Mouse (Mus musculus) heart, postnatal 14 days (tissue): ENCODE data around the gene Lamc3. TPM values are rescaled to one million over a fixed set of nuclear protein-coding genes. Genes with fewer than 3 reads are reported as not detected.
"Not testable (repeated sequence)": the region's sequence is repeated elsewhere in the genome, so short reads cannot be mapped to it uniquely, and the experiment has no call there.

ENCODE experiments used
- DNase-seq, 2 experiments: peaks; one replicate each; pipeline ENCODE4 v3.0.0; 2021 to 2022
- intact Hi-C: fragments of 180-260 bp; cut with DNase I; formaldehyde crosslinking; loops from one replicate; pipeline ENCODE4 v1.15.1; 2025
- total RNA-seq, 2 experiments: library from RNA; stranded (reverse); gene quantifications; 2 replicates each; pipeline ENCODE4 v1.2.3; 2021

Lamc3 gene
- total RNA-seq, 2 experiments from 2014 or later: 0.85 to 1.3 TPM

DNA sequence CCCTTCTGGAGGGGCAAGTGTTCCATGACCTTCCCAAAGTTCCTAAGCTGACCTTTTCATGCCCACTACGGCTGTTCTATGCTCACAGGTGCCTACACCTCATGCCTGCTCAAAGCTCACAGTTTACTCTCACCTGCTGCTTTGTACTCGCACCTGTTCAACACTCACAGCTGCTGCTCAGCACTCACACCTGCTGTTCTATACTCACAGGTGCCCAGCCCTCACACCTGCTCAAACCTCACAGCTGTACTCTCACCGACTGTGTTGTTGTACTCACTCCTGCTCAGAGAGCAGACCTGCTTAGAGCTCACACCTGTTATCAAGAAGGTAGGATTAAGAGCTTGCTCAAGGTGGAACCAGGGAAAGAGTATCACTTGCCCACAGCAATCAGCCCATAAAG is 16.4 kb upstream of the Lamc3 start:
- intact Hi-C loops: no loop called here
- DNase-seq: no peak

DNA sequence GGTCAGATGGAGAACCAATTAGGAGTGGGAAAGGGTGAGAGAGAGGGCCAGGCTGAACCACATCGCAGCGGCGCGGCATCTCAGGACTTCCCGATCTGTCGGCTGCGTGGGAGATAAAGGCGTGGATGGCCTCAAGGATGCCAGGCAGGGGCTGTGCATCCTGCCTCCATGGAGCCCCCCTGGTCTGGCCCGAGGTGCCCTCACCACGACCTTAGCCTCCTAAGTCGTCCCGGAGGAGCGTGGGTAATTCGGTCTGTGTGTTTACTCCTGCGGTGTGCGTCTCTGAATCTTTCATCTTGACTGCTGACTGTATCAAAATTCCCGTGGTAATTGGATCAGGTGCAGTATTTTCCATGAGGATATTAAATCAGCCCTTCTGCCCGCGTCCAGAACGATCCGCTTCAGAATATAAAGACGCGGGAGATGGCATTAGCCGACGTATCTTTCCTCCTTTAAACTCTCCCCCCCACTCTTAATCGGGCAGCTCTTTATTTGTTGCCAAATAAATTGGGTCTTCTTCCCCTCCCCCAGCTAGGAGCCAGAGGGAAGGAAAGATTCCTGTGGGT is 12.7 kb upstream of the Lamc3 start:
- no peak for DNase-seq

DNA sequence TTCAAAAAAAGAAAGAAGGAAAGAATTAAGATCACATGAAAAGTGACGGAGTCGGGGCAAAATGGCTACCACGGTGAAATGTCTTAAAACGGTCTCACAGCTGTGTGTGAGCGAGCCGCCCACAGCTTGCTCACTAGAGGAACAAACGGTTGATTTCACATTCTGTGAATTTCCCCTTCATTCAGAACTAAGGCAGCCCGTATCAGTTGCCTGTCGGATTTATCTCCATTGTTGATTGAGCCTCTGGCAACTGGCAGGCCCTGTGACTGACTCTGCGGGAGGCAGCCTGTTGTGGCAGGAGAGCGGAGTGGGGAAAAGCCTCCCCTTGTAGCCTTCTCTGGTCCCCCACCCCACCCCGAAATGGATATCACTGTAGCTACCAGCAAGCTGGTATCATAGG is 10.6 kb upstream of the Lamc3 start:
- DNase-seq: no peak
- intact Hi-C loops: no loop called here

More for the DNA sequence above, 12.7 kb upstream of the Lamc3 start:
- intact Hi-C loops: no loop called here

DNA sequence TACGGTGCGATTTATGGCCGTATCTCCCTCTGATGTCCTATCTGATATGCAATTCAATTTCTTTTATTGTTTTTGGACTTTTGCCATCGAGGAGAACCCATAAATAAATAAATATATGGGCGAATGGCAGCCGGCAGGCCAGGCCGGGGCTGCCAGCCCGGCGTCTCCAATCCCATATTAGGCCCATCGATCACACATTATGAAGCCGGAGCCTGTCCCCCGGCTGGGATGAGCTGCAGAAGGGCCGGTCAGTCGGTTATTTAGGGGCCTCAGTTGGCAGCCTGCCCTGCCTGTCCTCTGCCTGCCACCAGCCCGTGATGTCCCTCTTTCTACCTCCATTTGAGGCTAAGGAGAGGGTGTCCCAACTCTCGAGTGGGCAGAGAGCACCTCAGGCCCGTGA is 8.5 kb upstream of the Lamc3 start:
- no peak for DNase-seq
- intact Hi-C loops: no loop called here

DNA sequence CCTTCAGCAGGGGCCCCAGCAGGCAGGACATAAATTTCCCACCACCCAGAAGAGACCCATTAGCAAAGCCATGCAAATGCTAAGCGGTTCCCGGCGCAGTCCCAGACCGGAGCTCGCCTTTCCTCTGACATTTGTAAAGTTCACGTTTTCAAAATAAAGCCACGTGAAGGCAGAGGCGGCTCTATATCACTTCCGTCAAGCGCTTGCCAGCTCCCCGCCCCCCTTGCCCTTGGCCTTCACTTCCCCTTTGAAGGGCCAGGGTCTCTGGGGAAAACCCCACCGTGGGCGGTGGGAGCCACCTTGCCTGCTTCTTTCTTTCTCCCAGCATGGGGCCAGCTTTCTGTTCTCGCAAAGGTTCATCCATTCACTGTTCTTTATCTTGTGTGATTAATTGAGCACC is 6.2 kb upstream of the Lamc3 start:
- intact Hi-C loops: no loop called here
- DNase-seq: no peak

DNA sequence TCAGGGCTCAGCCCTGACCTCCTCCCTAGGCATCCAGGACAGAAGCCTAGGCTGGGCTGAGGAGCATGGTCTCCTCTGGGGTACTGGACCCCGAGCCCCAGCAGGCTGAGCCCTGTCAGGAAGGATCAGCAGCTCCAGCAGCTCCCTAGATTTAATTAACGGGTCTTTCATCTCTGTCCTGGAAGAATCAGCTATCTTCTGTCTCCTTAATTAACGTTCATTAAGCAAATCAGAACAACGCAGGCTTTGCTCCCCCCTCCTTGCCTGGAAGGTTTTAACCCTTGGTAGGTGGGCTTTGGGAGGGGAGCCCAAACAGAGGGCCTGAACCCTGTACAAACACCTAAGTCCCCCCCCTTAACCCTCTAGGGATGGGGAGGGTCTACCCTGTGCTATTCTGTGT is 4.0 kb upstream of the Lamc3 start:
- DNase-seq: no peak
- intact Hi-C loops: no loop called here

DNA sequence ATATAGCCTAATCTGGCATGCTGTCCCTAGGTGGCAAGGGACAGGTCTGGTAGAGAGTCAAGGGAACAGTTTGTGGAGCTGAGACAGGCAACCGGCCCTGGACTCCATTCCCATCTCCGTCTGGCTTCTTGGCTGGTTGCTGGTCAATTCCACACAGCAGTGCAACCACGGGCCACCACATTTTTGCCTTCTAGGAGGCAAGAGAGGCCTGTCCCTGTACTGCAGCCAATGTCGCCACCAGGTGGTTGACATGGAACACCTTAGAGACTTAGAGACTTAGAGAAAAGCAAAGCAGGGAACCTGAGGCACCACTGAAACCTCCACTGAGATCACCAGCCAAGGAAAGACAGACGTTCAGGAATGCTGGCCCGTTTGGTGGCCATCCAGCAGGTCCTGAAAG is 2.3 kb upstream of the Lamc3 start:
- peak; percentile 25 to 40 for DNase-seq
- intact Hi-C loops: no loop called here

DNA sequence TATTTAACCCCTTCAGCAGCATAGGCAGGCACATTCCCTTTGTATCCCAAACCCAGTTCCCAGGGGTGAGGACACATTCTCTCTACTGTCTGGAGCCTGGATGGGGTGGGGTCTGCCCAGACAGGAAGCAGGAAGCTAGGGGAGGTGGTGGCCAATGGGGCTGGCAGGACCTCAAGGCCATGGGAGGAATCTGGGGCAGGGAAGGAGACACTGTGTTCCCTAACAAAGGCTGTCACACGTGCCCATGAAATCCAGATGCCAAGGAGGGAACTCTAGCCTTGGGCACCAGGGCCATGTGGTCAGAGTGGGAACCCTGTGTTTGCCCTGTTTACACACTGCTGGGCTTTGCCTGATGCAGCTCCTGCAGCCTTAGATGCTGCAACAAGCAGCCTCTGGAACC is 1.8 kb downstream of the Lamc3 start:
- intact Hi-C loops: no loop called here
- no peak for DNase-seq

DNA sequence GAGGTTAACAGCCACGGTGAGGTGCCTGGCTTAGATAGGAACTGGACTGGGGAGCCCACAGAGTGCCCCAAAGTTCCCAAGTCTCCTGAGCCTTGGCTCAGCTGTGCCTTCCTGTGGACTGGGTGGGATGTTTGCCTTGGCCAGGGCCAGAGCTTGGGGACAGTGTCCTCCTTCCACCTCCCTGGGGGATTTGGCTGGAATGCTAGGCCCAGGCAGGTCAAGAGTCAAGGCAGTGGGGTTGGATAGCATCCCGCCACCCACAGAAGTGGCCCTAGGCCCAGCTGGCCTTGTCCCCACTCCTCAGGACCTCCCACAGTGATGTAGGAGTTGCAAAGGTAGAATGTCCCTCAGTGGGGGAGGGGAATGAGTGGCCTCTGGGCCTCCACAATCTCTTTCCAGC is 4.1 kb downstream of the Lamc3 start:
- intact Hi-C loops: no loop called here
- DNase-seq: peak in 1 of 2 experiments; percentile 19

DNA sequence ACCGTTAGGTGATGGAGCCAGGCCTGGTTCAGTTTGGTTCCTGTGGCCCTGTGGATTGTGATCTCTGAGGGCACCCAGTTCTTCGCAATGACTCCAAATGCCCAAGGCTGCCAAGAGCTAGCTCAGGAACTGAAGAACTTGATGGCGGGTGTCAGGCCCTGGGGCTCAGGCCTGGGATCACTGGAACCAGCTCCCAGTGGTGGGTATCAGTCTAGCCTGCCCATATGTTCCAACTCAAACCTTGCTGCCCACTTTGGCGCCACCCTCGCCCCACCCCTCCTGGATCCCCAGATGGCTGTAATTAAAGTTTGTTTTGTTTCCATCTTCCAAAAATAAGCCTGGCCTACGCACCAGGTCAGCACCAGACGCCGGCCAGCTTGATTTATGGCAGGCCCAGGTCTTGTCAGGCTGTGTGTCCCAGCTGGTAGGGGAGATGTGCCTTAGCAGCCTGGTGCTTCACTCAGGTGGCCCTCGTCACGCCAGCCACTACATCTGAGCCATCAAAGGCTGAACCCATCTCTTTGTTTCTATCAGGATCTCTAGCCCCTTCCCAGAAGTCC is 6.1 kb downstream of the Lamc3 start:
- intact Hi-C loops: no loop called here

DNA sequence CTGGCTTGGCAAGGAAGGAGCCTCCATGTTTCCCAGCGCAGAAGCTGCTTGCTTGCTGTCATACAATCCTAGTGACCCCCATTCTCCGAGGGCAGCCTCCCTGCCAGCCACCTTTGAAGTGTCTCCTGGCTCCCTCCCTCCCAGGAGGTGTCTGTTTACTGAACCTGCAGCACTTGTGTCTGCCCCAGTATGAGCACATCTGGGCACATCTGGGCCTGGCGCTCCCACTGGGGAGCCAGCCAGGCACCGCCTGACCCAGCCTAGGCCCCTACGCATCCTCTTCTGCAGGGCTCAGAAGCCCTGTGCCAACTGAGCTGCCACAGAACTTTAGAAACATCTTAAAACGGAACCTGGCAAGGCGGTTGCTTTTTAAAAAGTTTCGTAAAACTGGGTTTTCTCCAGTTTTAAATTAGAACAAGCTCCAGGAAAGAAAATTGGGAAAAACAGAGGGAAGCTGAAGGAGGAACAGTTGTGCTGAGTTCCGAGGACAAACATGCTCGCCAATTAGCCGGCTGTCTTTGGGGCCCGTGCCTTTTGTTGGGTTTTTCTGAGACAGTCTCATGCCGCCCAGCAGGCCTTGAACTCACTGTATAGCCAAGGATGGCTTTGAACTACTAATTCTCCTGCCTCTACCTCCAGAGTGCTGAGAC is 7.3 kb downstream of the Lamc3 start:
- intact Hi-C loops: no loop called here
- no peak for DNase-seq

More for the DNA sequence above, 6.1 kb downstream of the Lamc3 start:
- no peak for DNase-seq

DNA sequence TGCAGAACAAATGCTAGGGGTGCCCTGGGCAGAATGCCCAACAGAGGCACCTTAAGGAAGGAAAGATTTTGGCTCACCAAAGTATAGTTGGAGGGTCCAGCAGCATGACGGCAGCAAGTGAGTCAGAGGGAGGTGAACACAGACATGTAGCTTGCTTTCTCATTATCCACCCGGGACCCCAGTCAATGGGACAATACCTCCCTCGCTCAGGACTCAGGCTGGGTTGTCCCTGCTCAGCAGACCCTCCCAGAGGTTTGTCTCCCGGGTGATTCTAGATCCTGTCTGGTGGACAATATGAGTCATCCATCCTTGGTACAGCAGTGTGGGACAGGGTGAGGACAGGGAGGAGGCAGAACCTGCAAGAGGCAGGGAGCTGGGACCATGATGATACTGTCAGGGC is 13.8 kb downstream of the Lamc3 start:
- DNase-seq: no peak
- intact Hi-C loops: no loop called here

DNA sequence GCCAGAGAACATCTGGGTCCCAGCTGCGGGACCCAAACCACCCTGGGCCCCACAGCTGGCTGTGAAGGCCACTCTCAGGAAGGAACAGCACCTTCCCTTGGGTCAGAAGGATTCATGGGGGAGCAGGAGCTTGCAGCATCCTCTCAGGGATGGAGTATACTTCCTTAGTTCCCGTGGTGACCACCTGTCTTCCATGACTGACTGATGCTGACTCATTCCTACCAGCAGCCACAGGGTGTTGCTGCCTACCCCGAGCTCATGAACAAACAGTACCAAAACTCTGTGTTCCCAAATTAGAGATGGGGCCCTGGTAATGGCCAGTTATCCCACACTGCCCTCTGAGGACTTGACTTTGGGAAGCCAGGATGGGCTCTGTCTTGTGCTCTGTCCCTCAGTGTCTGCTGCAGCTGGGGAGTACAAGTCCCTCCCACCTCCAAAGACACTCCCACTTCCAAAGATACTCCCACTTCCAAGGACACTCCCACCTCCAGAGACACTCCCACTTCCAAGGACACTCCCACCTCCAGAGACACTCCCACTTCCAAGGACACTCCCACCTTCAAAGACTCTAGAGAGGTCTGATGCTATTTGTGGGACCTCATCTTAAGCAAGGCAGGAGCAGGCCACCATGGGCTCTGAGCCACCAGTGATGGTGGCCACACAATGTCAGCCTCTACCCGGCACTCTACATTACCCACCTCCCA is 14.7 kb downstream of the Lamc3 start:
- intact Hi-C loops: no loop called here
- no peak for DNase-seq

DNA sequence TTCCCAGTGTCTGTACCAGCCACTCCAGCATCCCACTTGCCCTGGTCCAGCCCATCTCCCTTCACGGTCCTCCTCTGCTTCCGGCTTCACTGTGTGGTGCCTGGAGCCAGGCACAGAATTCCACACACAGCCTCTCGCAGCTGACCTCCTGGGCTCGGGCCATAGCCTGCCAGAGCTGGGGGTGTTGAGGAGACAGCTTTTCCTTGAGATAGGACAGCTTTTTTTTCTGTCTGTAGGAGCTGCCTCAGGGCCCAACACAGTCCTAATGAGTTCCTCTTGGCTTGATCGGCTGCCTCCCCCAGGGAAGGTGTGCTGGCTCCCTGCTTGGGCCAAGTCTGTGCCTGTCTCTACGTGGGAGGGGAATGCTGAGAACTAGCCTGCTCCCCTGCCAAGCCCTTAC is 17.0 kb downstream of the Lamc3 start:
- intact Hi-C loops: no loop called here
- peak; percentile 19 to 61 for DNase-seq

DNA sequence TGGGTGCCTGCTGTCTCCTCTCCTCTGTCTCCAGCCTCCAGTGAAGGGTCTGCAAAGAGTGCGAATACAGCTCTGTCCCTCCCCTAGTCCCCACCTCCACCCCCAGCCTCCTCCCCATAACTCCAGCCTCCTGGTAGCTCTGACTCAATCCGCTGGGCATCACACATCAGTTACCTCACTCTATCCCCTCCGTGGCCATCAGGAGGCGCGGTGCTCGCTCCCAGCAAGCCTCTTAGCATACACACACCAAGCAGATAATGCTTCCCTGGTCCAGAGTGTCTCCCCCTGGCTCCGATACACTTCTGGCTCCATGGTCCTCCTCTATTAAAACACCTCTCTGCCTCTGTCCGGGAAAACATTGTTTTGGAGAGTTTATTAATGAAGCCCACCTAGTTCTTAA is 17.5 kb downstream of the Lamc3 start:
- peak in 1 of 2 experiments; percentile 28 for DNase-seq
- intact Hi-C loops: no loop called here

DNA sequence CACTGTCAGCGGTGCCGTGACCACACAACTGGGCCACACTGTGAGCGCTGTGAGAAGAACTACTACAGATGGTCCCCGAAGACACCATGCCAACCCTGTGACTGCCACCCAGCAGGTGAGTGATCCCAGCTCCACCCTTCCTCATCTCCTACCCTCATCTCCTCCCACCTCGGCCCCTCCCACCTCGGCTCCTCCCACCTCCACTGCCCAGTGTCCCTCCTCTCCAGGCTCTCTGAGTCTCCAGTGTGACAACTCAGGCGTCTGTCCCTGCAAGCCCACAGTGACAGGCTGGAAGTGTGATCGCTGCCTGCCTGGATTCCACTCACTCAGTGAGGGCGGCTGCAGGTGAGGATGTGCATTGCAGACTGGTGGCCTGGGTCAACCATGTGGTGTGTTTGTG is 18.6 kb downstream of the Lamc3 start:
- intact Hi-C loops: no loop called here

DNA sequence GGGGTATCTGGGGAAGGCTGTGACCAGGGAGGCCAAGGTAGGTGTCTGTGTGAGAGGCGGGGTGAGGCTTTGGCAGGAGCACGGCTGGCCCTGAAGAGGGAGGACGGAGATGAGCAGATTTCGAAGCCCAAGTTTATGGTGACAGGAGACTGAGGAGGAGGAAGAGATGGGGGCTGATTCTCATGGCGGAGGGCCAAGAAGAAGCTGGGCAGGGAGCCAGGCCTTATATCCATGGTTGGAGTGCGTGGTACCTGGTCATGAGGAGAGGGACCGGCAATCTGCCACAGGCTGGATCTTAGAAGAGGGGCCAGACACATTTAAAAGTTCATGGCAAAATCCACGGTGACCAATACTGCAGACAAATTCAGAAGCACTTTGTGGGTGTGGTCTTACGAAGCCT is 19.3 kb downstream of the Lamc3 start:
- intact Hi-C loops: no loop called here
- no peak for DNase-seq

More for the DNA sequence above, 18.6 kb downstream of the Lamc3 start:
- no peak for DNase-seq

DNA sequence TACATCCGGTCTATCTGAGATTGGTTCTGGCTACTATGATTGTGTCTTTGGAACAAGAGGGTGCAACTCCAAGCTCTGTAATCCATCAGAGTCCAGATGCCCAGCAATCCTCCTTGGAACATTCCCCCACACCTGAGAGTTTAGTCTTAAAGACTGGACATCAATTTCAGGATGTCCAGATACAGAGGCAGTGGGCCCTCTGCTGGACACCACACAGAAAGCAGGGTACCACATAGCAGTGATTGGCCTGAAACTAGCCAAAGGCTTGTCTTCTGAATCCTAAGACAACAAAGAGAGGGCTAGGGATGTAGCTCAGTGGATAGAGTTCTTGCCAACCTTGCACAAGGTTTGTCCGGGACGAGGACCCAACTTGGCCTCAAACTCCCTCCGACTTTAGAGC is 25.5 kb downstream of the Lamc3 start:
- DNase-seq: peak in 1 of 2 experiments; percentile 23
- intact Hi-C loops: no loop called here

DNA sequence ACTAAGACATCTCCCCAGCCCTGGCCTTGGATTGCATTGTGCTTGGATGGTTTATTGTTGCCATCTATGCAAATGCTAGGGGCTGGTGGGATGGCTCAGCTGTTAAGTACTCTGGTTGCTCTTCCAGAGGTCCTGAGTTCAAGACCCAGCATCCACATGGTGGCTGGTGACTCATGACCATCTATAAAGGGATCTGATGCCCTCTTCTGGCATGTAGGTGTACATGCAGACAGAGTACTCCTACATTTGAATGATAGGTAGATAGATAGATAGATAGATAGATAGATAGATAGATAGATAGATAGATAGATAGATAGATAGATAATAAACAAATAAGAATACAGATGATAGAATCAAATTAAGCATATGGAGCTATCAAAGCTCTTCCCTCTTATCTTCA is 27.1 kb downstream of the Lamc3 start:
- intact Hi-C loops: loop anchor here (2.0 kb wide), 2 partner anchors 127 to 229 kb away; no protein-coding TSS in a partner anchor
- DNase-seq: not testable (repeated sequence)

DNA sequence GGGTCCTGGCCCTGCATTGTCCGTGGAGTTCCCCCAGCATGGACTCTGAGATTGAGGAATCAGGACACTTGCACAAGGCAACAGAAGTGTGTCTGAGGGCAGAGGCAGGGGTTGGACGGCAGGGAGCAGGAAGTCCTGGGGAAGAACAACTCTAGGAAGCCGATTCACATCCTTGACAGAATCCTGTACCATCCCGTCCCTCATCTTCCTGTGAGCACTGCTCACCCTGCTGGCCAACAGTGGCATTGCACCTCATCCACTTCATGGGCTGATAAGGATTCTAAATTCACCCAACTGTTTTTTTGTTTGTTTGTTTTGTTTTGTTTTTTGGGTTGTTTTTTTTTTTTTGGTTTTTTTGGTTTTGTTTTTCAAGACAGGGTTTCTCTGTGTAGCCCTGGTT is 28.0 kb downstream of the Lamc3 start:
- DNase-seq: peak; percentile 78 to 88
- intact Hi-C loops: loop anchor here (1.0 to 5.0 kb wide), 4 partner anchors 98 to 432 kb away; no protein-coding TSS in a partner anchor

DNA sequence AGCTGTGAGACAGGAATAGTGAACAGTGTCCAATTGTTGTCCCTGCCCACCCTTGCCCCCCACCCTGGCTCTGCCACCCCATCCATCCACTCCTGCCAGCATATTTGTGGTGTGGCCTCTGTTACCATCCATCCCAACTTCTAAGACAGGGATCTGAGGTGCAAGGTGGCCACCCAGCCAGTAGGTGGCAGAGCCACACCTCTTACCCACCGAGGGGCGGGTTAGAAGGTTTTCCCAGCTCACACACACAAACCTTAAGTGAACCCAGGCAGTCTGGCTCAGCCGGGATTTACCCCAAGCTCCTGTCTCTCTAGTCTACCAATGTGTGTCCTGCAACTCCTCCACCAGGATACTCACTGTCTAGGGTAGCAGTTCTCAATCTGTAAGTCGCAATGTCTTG is 30.5 kb downstream of the Lamc3 start:
- intact Hi-C loops: loop anchor here (2.0 to 5.0 kb wide), 2 partner anchors 100 to 217 kb away; no protein-coding TSS in a partner anchor
- peak; percentile 35 to 57 for DNase-seq
